Mouse (Mus musculus) C2C12 (cell line): ENCODE measurements around the gene Tenm4. TPM values are rescaled to one million over a fixed set of nuclear protein-coding genes. Genes with fewer than 3 reads are reported as not detected.

Experiments
- H3K27me3 ChIP-seq: one replicate; pipeline ENCODE4 v1.6.1; 2011; ENCODE audit not compliant: control insufficient read depth, insufficient read depth, insufficient read length
- H3K36me3 ChIP-seq: one replicate; pipeline ENCODE4 v1.6.1; 2011; ENCODE audit not compliant: control insufficient read depth, insufficient read depth
- H3K4me3 ChIP-seq: one replicate; pipeline ENCODE4 v1.5.1; 2011; ENCODE audit warnings: mild to moderate bottlenecking, control low read depth; ENCODE audit not compliant: poor library complexity, insufficient read depth, severe bottlenecking
- H3K79me2 ChIP-seq: one replicate; pipeline ENCODE4 v1.6.1; 2011; ENCODE audit not compliant: control insufficient read depth, insufficient read depth
- H3K79me3 ChIP-seq: one replicate; pipeline ENCODE4 v1.6.1; 2011; ENCODE audit warnings: low read depth, control low read depth
- H3ac ChIP-seq: one replicate; pipeline ENCODE3; 2011; ENCODE audit warnings: low read depth; ENCODE audit not compliant: control insufficient read depth, insufficient read length
- CEBPB ChIP-seq: IDR thresholded peaks from one replicate; pipeline ENCODE4 v1.6.1; 2011; ENCODE audit warnings: low read depth, mild to moderate bottlenecking, control low read depth, moderate library complexity
- CTCF ChIP-seq: IDR thresholded peaks from one replicate; pipeline ENCODE4 v1.5.1; 2011; ENCODE audit not compliant: control insufficient read depth, insufficient read depth, insufficient read length
- FOSL1 ChIP-seq: IDR thresholded peaks from one replicate; pipeline ENCODE4 v1.8.0; 2011; ENCODE audit warnings: mild to moderate bottlenecking, low read length; ENCODE audit not compliant: poor library complexity, insufficient read depth, severe bottlenecking
- MAX ChIP-seq: IDR thresholded peaks from one replicate; pipeline ENCODE4 v1.6.1; 2011; ENCODE audit warnings: mild to moderate bottlenecking, control low read depth
- MYOD1 ChIP-seq: IDR thresholded peaks from one replicate; pipeline ENCODE4 v1.6.1; 2011; ENCODE audit warnings: low read depth; ENCODE audit not compliant: control insufficient read depth, insufficient read length
- MYOG ChIP-seq: IDR thresholded peaks from one replicate; pipeline ENCODE4 v1.6.1; 2011; ENCODE audit not compliant: control insufficient read depth, insufficient read length; ENCODE audit errors: extremely low read depth
- USF1 ChIP-seq: IDR thresholded peaks from one replicate; pipeline ENCODE4 v1.6.1; 2011; ENCODE audit warnings: low read depth, mild to moderate bottlenecking, control low read depth, moderate library complexity
- polyA plus RNA-seq: library from polyadenylated mRNA; unstranded; fragments of >200 nt; fragmentation: generic; extraction: Trizol; gene quantifications from one replicate; pipeline ENCODE4 v1.2.1, GENCODE M21; 2012; ENCODE audit warnings: missing spikeins

Gene Tenm4
- polyA plus RNA-seq, 1 experiment: 0.71 TPM

DNA sequence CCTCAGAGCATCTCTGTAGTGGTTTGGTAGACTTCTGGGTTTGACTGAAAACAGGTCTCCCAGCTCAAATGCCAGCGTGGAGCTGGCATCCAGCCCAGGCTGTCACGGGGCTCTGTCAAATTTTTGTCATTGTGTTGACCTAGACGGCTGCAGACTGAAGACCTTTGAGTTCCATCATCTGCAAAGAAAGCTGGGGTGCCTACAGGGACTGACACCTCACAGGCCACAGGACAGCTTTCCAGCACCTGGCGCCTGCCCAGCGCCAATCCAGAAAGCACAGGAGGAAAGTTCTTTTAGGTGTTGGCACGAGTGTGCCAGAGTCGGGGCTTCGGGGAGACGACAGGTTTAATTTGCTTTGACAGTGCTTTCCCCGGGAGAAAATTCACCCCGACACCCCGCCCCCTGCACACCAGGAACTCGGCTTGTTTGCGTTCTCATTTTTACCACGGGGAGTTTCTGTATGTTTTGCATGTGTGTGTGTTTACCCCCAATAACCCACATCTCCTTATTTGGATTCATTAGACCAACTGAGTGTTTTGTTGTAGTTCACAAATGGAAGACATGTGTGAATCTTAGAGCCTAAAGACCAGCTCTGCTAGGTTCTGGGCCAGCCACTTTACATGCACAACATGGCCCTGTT is 594.4 kb downstream of the Tenm4 start:
- Histone ChIP-seq H3K79me3 (no peaks in the 10 kb centered on the region), H3K27me3 (no peaks in the 10 kb centered on the region), H3ac (no peak overlapping the region), H3K4me3 (no peak overlapping the region), H3K36me3 (no peaks in the 10 kb centered on the region), H3K79me2 (no peaks in the 10 kb centered on the region)
- no peak for TF ChIP-seq CEBPB
- TF ChIP-seq CTCF: no peak
- TF ChIP-seq MYOG: no peak
- no peak for TF ChIP-seq USF1
- no peak for TF ChIP-seq FOSL1
- no peak for TF ChIP-seq MAX
- TF ChIP-seq MYOD1: no peak

GRCm38 (mm10) chr7:96767090-96767489 is 596.0 kb downstream of the Tenm4 start:
- no peaks in the 10 kb centered on the region for H3K36me3 ChIP-seq
- H3K4me3 ChIP-seq: no peak overlapping the region
- H3K27me3 ChIP-seq: no peaks in the 10 kb centered on the region
- H3K79me3 ChIP-seq: no peaks in the 10 kb centered on the region
- no peaks in the 10 kb centered on the region for H3K79me2 ChIP-seq
- TF ChIP-seq FOSL1: no peak
- no peak for TF ChIP-seq MAX
- TF ChIP-seq USF1: no peak
- no peak for TF ChIP-seq MYOG
- TF ChIP-seq CEBPB: no peak
- no peak for TF ChIP-seq MYOD1
- no peak for TF ChIP-seq CTCF
- no peak overlapping the region for H3ac ChIP-seq

DNA sequence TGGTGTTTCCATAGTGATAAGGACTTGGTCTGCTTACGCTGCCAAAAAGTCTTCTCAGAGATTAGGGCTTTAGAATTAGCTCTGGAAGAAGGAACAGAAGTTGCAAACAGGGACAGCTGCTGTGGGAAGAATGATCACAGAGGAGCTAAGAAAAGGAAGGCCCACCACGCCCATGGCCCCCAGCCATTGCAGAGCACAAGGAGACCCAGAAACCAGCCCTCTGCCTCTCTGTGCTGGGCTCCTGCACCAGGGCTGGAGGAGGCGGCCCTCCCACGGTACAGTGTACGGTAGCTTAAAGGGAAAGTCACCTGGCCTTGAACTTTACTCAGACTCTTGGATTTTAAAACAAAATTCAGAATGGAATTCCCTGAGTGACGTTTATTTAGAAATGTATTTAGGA is 597.7 kb downstream of the Tenm4 start:
- TF ChIP-seq MYOD1: no peak
- TF ChIP-seq MYOG: no peak
- no peak for TF ChIP-seq CTCF
- no peak for TF ChIP-seq CEBPB
- TF ChIP-seq MAX: no peak
- TF ChIP-seq FOSL1: no peak
- no peak for TF ChIP-seq USF1
- H3K4me3 ChIP-seq: no peak overlapping the region
- H3K79me2 ChIP-seq: no peaks in the 10 kb centered on the region
- no peaks in the 10 kb centered on the region for H3K79me3 ChIP-seq
- no peak overlapping the region for H3ac ChIP-seq
- no peaks in the 10 kb centered on the region for H3K27me3 ChIP-seq
- H3K36me3 ChIP-seq: no peaks in the 10 kb centered on the region

- TF ChIP-seq MYOD1 (no peak), CTCF (no peak), FOSL1 (no peak), MAX (no peak), CEBPB (no peak), USF1 (no peak), MYOG (no peak)
- no peaks in the 10 kb centered on the region for H3K36me3 ChIP-seq
These were observed 598.7 kb downstream of the Tenm4 start for GRCm38 (mm10) chr7:96769784-96770183.

DNA sequence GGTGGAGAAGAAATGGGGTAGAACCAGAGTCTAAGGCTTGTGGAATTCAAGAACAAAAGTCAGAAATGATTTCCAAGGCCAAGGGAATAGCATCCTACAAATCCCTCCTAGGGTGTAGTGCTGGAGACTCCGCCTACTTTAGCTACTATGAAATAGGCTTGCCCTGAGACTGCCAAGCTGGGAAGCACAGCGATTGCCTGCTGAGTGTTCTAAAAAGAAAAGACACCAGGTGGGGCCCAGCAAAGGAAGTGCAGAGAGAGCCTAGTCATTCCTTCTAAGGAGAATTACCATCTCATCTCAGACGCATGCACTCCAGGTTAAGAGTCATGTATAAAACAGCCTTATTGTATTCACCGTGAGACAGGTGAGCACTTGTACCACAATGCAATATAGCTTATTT is 601.9 kb downstream of the Tenm4 start:
- H3K4me3 ChIP-seq: no peak overlapping the region
- H3K36me3 ChIP-seq: no peaks in the 10 kb centered on the region

More at GRCm38 (mm10) chr7:96769784-96770183, 598.7 kb downstream of the Tenm4 start:
- Histone ChIP-seq H3K27me3 (no peaks in the 10 kb centered on the region), H3K4me3 (no peak overlapping the region), H3ac (no peak overlapping the region), H3K79me3 (no peaks in the 10 kb centered on the region), H3K79me2 (no peaks in the 10 kb centered on the region)

DNA sequence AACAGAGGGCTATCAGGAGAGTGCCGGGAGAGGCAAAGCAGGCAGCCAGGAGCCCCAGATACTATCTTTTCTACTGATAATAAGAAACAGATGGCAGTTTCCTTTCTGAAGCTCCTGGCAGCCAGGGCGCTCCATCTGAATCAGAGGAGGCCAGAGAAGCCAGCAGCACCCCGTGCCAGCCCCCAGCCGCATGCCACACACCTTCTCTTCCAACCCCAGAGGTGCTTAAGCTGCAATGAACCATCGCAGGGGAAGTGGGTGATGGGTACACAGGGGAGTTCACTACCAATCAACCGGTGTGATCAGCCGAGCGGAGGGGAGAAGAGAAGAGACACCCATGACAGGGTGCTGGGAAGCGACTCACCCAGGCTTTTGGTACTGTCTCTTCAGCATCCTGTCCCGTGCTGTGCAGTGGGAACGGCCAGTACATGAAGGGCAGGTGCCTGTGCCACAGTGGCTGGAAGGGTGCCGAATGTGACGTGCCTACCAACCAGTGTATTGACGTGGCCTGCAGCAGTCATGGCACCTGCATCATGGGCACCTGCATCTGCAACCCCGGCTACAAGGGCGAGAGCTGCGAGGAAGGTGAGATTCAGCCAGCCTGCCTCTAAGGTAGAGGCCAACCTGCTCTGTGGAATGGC is 602.7 kb downstream of the Tenm4 start:
- Histone ChIP-seq H3K79me2 (no peaks in the 10 kb centered on the region), H3ac (no peak overlapping the region), H3K79me3 (no peaks in the 10 kb centered on the region), H3K27me3 (no peaks in the 10 kb centered on the region), H3K4me3 (no peak overlapping the region), H3K36me3 (no peaks in the 10 kb centered on the region)
- TF ChIP-seq CTCF (no peak), USF1 (no peak), MYOD1 (no peak), MYOG (no peak), CEBPB (no peak), MAX (no peak), FOSL1 (no peak)

More for the DNA sequence above, 601.9 kb downstream of the Tenm4 start:
- H3K79me2 ChIP-seq: no peaks in the 10 kb centered on the region
- no peaks in the 10 kb centered on the region for H3K79me3 ChIP-seq
- no peak overlapping the region for H3ac ChIP-seq
- H3K27me3 ChIP-seq: no peaks in the 10 kb centered on the region
- TF ChIP-seq MAX: no peak
- no peak for TF ChIP-seq FOSL1
- no peak for TF ChIP-seq CEBPB
- TF ChIP-seq CTCF: no peak
- no peak for TF ChIP-seq MYOD1
